Mouse (Mus musculus): ENCODE data around the gene Cd81.

DNA sequence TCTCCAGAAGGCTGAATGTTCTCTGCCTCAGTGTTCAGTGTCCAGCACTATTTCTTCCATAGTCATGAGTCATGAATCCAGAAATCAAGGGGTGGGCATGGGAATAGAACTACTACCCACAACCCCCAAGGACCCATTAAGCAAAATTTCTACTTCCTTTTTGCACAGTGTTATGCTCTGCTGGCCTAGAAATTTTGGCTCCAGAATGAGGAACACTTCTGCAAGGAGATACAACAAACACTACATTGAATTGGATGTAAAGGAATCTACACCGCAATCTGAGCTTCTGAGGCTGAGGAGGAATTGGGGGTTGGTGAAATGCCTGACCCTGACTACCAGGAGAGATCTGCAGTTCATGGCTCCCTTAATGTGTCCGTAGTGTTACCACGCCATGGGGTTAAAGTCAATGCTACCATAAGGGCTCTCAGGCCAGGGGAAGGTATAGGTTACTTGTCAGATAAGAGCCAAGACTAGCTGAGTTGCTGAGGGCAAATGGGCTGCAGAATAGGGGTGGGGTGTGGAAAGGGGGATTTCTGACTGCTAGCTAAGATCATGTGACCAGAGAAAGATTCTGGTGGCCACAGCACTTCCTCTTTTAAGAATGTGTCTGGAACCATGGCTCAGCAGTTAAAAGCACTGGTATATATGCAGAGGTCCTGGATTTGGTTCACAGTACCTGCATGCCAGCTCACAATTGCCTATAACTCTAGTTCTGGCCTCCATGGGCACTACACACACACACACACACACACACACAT lies 14.2 kb upstream of the Cd81 start:
- TF ChIP-seq POLR2A (IDR thresholded peaks at IDR 0.05; ENCODE audit: low read depth, low read length) (no peak), CTCF (conservative IDR thresholded peaks at IDR 0.05; ENCODE audit: insufficient read depth, insufficient read length, low read depth, low read length) (no peak)
